In the genomic region with DNA sequence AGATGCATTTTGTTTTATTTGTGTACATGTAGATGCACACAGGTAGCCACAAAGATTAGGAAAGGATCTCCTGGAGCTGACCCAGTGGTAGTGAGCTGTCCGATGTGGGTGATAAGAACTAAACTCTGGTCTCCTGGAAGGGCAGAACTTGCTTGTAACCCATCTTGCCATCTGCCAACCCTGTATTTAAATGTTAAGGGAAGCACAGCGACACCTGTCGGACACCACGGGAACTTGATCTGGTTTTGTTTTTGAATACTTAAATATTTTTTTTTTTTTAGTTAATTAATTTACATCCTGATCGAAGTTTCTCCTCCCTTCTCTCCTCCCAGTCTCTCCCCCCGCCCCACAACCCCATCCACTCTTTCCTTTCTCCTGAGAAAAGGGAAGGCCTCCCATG, we compare ENCODE assay signal across 8 mouse cellular contexts. TPM values are rescaled to one million over a fixed set of nuclear protein-coding genes. Genes with fewer than 3 reads are reported as not detected.
DNase-seq lines count a peak whose midpoint lies in the region; ATAC-seq lines count a peak whose summit lies in the region.
"Had no signal": no experiment of that assay in that cellular context is flagged by ENCODE, and none has a peak within 500 bp of the region (broad histone marks: within the 10 kb centered on the region; RNA-seq: fewer than 3 reads in every experiment).

No protein-coding gene starts in this region.

- H3K9me3 ChIP-seq in liver, embryonic 13.5 days (replicated peaks): no peaks in the 10 kb centered on the region
- H3K9me3 ChIP-seq: heart, embryonic 15.5 days had no signal

- no peak overlapping the region for H3K4me3 ChIP-seq in liver, embryonic 13.5 days (replicated peaks)
- H3K4me3 ChIP-seq: heart, embryonic 15.5 days had no signal

- H3K27ac ChIP-seq in liver, embryonic 13.5 days: no peak overlapping the region
- H3K27ac ChIP-seq: heart, embryonic 15.5 days had no signal

- 5% methylated on average over 6 of the region's 6 CpGs for WGBS in liver, embryonic 13.5 days (ENCODE audit: insufficient replicate concordance)

- no peak overlapping the region for H3K4me2 ChIP-seq in liver, embryonic 13.5 days
- H3K4me2 ChIP-seq: heart, embryonic 15.5 days had no signal

- H3K27me3 ChIP-seq in liver, embryonic 13.5 days: no peaks in the 10 kb centered on the region
- H3K27me3 ChIP-seq: heart, embryonic 15.5 days had no signal

- no peaks in the 10 kb centered on the region for H3K36me3 ChIP-seq in liver, embryonic 13.5 days
- H3K36me3 ChIP-seq: heart, embryonic 15.5 days had no signal

- no peak overlapping the region for H3K9ac ChIP-seq in liver, embryonic 13.5 days
- H3K9ac ChIP-seq: heart, embryonic 15.5 days had no signal

- DNase-seq in right cerebral cortex, adult 18-20 months: peak; percentile 23
- DNase-seq in right cerebral cortex, postnatal 36 days (ENCODE audit: low spot score in 2 of 2): no peak
- peak; percentile 49 to 83 for DNase-seq in adrenal gland, adult (ENCODE audit: inconsistent age in 2 of 2, low spot score in 1 of 2)
- DNase-seq in embryo, embryonic 11 days: peak; percentile 75
- DNase-seq in liver, embryonic 13.5 days: peak; percentile 37
- DNase-seq in right cerebral cortex, postnatal 14 days: peak; percentile 52

- ATAC-seq in hematopoietic stem cell, adult 5-6 weeks (replicated peaks in 1 of 2; ENCODE audit: insufficient read depth in 1 of 2, low FRiP score in 2 of 2, low TSS enrichment in 1 of 2, low read depth in 1 of 2, poor library complexity in 2 of 2, severe bottlenecking in 2 of 2): peak; percentile 67 to 74; a peak in 3 of 4 replicates
- no peak for ATAC-seq in liver, embryonic 13.5 days (ENCODE audit: low read depth)

- no peaks in the 10 kb centered on the region for H3K4me1 ChIP-seq in liver, embryonic 13.5 days (replicated peaks)

RNA-seq across cellular contexts. Expression of a gene that starts 17.0 kb away (rescaled TPM):
- 26.1 and 51.2 TPM in 2 replicates for total RNA-seq in hematopoietic stem cell, adult 5-6 weeks (2017)
- polyA plus RNA-seq in liver, embryonic 13.5 days (2015; fragmentation: Nextera tagmentation; extraction: Ambion mirVana): 37.1 and 44.2 TPM in 2 replicates

Comparison
In these comparisons a context has a peak if more than half of its experiments do, and no peak if none do; other contexts are left out.
1. DNase-seq: peak in right cerebral cortex, adult 18-20 months (single experiment), adrenal gland, adult (2 of 2), embryo, embryonic 11 days (single experiment), liver, embryonic 13.5 days (single experiment) and right cerebral cortex, postnatal 14 days (single experiment); none in right cerebral cortex, postnatal 36 days (0 of 2).